Mouse (Mus musculus) layer of hippocampus, postnatal 36 days (tissue): ENCODE data around the gene Rsad2. TPM values are rescaled to one million over a fixed set of nuclear protein-coding genes. Genes with fewer than 3 reads are reported as not detected.
"Not testable (repeated sequence)": the region's sequence is repeated elsewhere in the genome, so short reads cannot be mapped to it uniquely, and the experiment has no call there.

Experiments used
- DNase-seq, 2 experiments: peaks; one replicate each; pipeline ENCODE4 v3.0.0; 2022
- total RNA-seq, 2 experiments: library from RNA; stranded (reverse); gene quantifications; 2 replicates each; pipeline ENCODE4 v1.2.3; 2021

Rsad2 gene
- under 1 TPM; 0.30 to 0.57 TPM for total RNA-seq

DNA sequence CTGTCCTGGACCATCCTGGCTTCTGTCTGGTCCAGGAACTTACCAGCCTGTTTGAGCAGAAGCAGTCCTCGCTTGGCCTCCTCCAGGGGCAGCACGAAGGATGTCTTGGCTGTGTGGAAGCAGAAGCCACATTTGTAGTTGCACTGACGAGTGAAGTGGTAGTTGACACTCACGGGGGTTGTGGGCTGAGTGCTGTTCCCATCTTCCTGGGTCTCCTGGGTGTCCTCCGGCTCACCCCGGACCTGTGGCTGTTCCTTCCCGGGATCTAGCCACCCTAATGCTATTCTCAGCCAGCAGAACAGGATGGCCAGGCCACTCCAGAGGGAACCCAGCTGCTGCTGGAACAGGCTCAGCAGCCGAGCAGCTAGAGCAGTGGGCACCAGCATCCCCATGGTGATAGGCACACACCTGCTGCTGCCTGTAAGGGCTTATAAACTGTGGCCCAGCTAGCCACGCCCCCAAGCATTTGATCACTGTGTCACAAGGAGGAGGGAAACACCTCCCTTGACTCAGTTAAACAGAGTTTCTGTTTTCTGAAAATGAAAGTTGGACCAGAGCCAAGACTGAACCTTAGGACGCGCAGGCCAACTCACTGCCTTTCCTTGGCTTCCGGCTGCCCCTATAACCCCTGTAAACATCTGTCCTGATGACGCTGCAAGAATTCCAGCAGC is at the start of gene Rsad2:
Gene Rsad2, minus strand, starts transcription at position 425 of the 671 bp plus-strand sequence.
- no peak for DNase-seq

GRCm38 (mm10) chr12:26501042-26501441 is 44.8 kb upstream of the Rsad2 start:
- no peak for DNase-seq

DNA sequence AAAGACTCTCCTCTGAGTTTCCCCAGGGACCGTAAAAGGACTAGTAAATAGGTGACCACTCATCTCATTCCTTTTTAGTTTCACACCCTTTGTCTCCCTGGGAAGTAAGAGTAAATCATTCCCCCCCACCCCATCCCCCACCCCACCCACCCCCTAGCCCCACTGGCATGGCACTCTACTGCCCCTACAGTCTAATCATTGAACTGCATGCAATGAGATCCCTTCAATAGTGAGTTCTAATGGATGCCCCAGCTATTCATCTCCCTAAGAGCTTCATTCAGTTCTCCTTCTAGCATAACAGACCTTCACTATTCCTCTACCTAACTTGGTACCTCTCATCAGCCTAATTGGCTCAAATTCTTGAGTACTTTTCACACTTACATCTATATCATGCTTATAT is 33.7 kb upstream of the Rsad2 start:
- DNase-seq, result no peak

- DNase-seq, result no peak
These were observed 32.5 kb upstream of the Rsad2 start for GRCm38 (mm10) chr12:26488617-26489274.

DNA sequence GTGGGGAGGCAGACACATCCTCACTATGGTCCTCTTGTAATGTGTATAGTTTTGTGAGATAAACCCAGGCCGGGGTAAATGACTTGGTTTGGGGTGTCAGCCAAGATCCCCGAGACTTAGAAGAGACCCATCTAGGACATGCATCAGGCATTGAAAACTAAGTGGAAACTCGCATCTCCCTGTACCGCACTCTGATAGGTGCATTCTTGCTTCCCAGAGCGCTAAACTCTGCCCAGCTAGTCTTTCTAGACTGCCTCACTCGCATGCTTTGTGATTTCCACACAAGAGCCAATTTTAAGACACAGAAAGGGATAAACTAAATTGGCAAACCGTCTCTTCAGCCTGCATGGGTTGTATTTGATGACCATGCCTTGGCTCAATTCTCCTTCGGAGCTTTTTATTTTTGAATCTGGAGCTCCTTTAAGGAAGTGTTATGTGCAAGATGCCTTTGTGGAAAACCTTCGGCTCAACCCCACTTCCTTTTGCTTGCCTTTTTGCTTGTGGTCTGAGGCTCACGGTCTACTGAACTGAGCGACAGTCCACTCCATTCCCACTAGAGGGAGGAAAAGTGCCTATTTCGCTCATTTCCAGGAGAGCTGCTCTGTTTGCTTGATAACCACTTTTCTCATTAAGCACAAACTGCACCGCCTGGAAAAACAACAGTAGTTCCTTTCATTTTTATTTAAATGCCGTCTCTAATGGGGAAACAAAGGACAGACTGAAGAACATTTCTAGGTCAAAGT is 31.8 kb upstream of the Rsad2 start:
- peak; percentile 26 to 38 for DNase-seq

- not testable (repeated sequence) for DNase-seq
These were observed 29.7 kb upstream of the Rsad2 start for GRCm38 (mm10) chr12:26485738-26486580.

DNA sequence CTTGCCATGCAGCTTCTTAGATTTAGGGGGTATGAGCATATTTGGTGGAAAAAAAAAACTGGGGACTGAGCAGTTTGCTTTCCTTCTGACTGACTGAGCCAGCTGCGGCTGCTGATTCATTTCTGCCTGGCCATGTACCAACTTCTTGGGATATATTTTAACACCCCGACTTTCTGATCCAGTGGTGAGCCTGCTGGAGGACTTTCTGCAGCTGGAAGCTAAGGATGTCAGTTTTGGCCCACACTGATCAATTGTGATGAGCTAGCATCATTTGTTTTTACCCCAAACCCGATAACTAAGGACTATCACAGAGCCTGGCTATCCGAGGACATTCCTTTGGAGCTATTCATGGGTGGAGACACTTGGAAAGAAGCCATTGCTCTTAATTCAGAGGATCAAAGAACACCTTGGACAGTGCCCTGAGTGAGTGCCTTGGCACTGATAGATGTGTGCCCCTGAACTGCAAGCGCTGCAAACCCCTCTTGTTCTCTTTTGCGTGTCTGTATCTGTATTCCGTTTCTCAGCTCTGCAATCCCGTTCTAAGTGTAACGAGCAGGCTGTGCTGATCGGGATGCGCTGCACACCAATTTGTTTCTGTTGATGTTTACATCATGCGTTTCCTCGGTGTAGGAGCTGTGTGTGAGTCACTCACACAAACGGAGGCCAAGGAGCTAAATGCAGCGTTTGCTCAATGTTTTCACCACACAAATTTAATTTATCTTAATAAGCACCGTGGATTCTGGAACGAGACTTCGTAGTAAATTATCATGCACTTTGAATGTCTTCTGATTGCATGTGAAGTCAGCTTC is 22.1 kb upstream of the Rsad2 start:
- peak in 1 of 2 experiments; percentile 3 for DNase-seq

DNA sequence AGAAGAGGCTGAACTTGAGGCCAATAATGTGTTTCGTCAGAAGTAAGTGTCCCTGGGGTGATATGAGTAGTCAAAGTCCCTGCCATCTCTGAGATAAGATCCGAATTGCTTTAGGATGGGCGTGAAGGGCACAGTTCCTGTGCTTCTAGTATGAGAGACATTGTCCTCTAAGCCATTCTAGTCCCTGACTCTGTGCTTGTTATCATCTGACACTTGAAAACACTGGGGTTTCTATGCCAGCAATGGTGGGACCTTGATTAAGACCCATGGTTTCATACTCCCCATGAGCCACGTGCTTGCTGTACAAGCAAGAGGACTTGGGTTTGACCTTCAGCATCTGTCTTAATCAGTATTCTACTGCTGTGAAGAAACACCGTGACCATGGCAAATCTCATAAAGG is 20.9 kb upstream of the Rsad2 start:
- DNase-seq, result no peak

- DNase-seq, result no peak
These were observed 17.5 kb upstream of the Rsad2 start for GRCm38 (mm10) chr12:26473746-26474145.

DNA sequence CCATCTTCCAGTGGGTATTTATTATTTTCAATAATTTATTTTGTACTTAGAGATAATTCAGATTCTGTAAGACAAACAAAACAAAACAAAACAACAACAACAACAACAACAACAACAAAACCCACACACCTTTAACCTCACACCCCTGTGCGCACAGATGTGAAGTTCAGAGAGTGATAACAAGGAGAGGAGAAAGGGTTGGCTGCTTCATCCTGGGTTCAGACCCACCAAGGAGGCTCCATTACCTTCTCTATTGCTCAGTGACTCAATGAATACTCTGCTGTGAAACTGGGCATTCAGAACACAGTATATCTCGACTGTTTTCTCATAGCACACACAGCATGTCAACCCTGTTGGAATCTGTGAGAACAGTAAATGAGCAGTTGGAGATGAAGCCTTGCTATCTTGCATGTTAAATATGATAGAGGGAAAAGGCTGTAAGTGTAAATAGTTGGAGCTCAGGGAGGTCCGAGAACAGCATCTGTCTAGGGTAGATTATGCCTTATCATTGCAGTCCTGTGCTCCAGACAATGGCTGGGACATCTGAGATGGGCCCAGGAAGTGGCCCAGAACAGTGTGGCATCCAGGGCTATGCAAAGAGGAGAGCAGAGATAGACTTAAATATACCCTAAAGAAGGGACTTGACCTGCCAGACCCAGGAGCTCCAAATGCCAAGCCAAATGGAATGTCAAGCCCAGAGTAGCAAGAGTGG is 16.7 kb upstream of the Rsad2 start:
- no peak for DNase-seq

- no peak for DNase-seq
These were observed 15.1 kb upstream of the Rsad2 start for GRCm38 (mm10) chr12:26471376-26471775.

DNA sequence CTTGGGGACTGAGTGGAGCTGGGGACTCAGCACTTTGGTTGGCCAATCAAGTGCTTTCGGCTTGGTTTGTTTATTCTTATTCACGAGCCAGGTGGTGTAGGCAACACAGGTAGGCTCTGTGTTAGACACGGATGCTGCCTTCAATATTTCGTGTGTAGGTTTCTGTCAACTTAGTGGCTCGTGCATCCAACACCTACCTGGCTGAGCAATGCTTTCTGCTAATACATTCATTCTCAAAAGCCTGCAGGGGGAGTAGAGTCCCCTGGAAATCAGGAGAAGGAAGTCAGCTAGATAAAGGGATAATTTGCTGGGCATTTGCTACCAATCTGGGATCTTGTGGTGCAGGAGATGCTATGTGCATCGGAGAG is 13.8 kb upstream of the Rsad2 start:
- no peak for DNase-seq

DNA sequence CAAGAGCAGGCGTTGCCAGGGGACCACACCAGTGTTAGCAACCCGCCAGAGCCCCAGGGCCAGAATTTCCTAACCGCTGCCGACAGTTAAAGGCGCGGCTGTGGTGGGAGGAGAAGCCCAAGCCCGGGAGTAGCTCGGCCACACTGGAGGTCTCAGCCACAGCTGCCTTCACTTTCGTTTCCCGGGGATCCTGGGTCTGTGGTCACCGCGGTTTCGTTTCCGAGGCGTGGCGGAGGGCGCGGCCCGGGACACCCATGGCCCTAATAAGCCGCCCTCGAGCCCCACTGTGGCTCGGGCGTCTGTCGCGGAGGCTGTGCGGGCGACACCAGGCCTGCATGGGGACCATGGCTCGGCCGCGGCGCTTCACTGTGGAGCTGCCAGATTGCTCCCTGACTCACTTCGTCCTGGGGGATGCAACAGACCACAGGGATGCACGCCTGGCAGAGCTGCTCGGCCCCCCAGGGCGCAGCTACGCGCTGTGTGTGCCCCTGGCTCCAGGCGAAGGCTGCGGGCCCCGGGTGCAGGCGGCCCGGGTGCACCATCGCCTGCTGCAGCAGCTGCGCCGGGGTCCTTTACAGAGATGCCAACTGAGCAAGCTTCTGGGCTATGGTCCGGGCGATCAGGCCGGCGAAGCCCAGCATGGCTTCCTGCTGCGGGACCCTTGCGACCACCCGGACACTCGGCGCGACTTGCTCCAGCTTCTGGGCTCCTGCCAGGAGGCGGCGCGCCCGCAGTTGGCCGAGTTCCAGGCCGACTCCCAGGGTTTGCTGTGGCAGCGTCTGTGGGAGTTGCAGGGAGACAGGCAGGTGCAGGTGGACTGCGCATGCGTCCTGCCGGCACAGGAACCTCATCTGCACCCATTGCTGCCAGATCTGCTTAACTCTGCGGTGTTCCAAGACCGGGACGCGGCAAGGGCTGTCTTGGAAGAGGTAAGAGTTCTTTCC is 13.1 kb upstream of the Rsad2 start, which contains the start of gene Cmpk2:
Gene Cmpk2, plus strand, starts transcription at position 107 of the 944 bp plus-strand sequence.
- peak; percentile 85 to 88 for DNase-seq

- DNase-seq, result no peak
These were observed 9.3 kb upstream of the Rsad2 start for GRCm38 (mm10) chr12:26465600-26465999.

GRCm38 (mm10) chr12:26460091-26460490 is 3.8 kb upstream of the Rsad2 start:
- DNase-seq, result no peak

DNA sequence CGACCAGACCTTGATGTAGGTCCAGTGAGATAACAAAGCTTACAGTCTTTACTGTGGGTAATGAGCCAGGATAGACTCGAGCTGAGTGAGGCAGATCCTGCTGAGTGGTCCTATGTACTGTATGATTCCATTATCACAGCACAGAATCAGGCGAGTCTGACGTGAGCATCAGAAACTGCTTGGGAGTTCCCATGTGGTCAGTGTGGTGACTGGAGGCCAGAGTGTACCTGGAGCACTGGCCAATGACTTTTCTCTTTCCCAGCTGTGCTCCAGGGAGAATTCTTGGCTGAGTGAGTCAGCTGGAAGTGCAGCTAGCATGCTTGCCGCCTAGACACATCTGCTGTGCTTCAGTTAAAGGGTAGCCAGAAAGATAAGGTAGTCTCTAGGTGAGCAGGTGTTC is 1.6 kb downstream of the Rsad2 start:
- no peak for DNase-seq

DNA sequence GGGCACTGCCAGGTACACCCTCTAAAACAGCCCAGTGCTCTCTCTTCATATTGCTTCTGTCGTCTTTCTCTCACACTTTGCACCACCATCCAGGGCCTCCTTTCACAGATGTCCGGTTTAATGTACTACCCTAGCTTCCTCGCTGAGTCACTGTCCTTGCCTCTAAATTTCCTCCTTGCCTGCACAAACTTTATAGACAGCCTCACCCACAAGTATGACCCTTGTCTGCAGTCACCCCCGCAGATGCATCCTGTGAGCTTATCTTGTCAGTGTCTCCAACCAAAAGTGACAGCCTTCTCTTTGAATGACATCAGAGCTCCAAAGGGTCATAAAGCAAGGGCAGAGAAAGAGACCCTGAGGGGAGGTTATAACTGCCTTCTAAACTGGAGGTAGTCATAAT is 3.3 kb downstream of the Rsad2 start:
- no peak for DNase-seq

DNA sequence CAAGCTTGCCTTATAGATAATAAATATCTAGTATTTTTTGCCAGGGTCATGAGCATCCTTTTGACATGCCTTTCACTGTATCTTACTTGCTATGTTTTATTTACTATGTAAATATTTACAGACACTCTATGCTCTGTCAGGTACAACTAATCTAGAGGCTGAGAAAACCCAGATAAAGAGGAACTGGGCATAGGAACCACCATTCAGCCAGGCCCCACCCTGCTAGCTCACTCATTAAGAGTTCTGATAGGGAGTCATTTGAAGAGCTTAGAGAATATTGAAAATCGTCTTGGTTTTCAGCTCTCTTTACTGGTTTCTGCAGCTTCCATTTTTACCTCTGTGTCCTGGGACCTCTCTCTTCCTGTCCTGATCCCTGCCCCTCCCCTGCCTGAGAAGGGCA is 5.1 kb downstream of the Rsad2 start:
- no peak for DNase-seq

DNA sequence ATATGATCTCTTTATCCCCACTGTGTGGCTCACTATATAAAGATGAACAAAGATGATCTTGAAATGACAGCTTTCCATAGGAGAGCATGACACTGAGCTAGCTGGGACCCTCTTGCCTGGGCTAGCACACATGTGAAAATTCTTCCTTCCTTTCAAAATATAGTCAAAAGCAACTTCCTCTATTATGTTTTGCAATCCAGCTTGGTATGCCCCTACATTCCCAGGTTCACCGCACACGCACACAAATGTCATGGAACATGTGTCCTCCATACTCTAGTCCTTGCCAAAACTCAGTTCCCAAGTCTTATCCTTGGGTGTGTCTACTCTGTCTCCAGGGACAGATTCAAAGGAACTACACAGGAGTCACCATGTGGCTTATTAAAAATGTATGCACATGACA is 6.8 kb downstream of the Rsad2 start:
- DNase-seq, result no peak
